Mouse (Mus musculus) neutrophil, adult 59 days (primary cell): ENCODE measurements around the gene Gm20379. TPM values are rescaled to one million over a fixed set of nuclear protein-coding genes. Genes with fewer than 3 reads are reported as not detected.

Experiments used
- total RNA-seq, 2 experiments: library from RNA; stranded (reverse); gene quantifications; 1 replicate in 1 of 2; 2 replicates in 1 of 2; pipeline ENCODE4 v1.2.4; 2023

Gene Gm20379
- total RNA-seq: not detected

DNA sequence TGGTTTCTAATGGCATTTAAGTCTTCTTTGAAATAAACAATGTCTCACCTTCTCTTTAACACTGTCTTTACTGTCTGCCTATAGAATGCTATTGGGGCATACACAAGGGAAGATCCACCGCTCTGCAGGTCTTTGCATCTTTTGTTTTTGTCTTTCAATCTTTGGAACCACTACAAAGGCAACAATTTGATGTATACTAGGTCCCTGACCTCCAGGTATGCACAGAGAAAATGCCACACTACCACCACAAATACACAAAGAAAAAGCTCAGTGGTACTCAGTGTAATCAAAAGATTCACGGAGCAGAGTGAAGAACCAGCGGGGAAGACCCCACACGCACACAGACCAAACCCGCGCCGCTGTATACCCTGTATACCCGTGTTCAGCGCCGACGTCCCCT is at the start of gene Gm20379:
Gene Gm20379 (plus strand): TSS at position 301 of the 400 bp plus-strand sequence.

DNA sequence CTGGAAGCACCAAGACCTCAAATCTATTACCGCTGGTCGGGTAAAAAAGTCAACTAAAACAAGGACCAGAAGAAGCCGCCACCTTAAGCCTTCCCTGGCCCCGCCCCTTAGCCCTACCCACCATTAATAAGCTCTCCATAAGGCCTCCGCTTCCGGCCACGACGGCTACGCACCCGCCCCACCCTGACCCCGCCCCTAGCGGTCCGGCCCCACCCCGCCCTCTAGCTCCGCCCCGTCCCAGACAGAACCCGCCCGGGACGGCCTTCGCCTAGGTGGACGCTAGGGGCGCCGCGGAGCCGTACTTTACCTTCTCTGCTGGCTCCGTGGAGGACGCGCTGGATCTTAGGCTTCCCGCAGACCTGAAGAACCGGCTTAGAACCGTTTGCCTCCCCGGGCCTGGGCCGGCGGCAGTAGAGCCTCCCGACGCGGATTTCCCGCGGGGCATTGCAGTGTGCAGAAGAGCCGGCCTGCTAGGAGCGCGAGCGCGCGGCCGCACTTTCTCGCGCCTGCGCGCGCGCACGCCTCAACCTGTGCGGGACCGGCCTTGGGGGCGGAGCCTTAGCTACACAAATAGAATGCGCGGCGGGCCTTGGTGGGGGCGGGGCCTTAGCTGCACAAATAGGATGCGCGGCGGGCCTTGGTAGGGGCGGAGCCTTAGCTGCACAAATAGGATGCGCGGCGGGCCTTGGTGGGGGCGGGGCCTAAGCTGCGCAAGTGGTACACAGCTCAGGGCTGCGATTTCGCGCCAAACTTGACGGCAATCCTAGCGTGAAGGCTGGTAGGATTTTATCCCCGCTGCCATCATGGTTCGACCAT is 48.9 kb downstream of the Gm20379 start, which contains the start of the genes Dhfr and Msh3:
Gene Dhfr (plus strand): TSS at position 271 of the 816 bp plus-strand sequence.
Gene Msh3 (minus strand): TSS at position 548 of the 816 bp plus-strand sequence.

Other genes with a start within 250 kb of the Gm20379 start
- 1 to 10 TPM; 1.3 to 3.6 TPM for gene Rasgrf2, start 174.3 kb upstream of the Gm20379 start, total RNA-seq
- gene Dhfr, start 48.7 kb downstream of the Gm20379 start, total RNA-seq: 1 to 10 TPM; 4.1 to 4.4 TPM
- 10 to 100 TPM; 15.5 to 20.6 TPM for gene Msh3, start 49.0 kb downstream of the Gm20379 start, total RNA-seq
- gene Ankrd34b, start 119.9 kb downstream of the Gm20379 start, total RNA-seq: not detected
- gene Fam151b, start 178.0 kb downstream of the Gm20379 start, total RNA-seq: 1 to 10 TPM; 4.5 to 5.1 TPM
- gene Zfyve16, start 224.9 kb downstream of the Gm20379 start, total RNA-seq: 10 to 100 TPM; 12.4 to 14.2 TPM